Mouse (Mus musculus): ENCODE data around the gene Kcne2.

GRCm38 (mm10) chr16:92313953-92314741 is 22.0 kb downstream of the Kcne2 start:
- peak; percentile 73 for TF ChIP-seq CTCF (IDR thresholded peaks at IDR 0.05; ENCODE audit: borderline replicate concordance, control insufficient read depth, extremely low read depth, insufficient read depth, low read length, poor library complexity)
- no peak for TF ChIP-seq POLR2A (IDR thresholded peaks at IDR 0.05; ENCODE audit: control insufficient read depth, extremely low read depth, insufficient read depth, low read length, poor library complexity)
